Mouse (Mus musculus) kidney, adult 8-10 months (tissue): ENCODE results near the gene Mmp2.
A peak's percentile ranks its signal among the peaks of the same experiment; 100 is the strongest.

Experiments used
- DNase-seq, 2 experiments: peaks; one replicate each; pipeline ENCODE4 v3.0.0; 2022

The Mmp2 gene

GRCm38 (mm10) chr8:92827243-92828034 lies at the start of gene Mmp2:
Gene Mmp2 (plus strand): TSS chr8:92827291.
- no peak for DNase-seq

GRCm38 (mm10) chr8:92780976-92781375 lies 46.1 kb upstream of the Mmp2 start:
- DNase-seq = no peak

- no peak for DNase-seq
These were observed 43.0 kb upstream of the Mmp2 start for GRCm38 (mm10) chr8:92783906-92784610.

- DNase-seq = no peak
These were observed 36.3 kb upstream of the Mmp2 start for GRCm38 (mm10) chr8:92790835-92791234.

- peak in 1 of 2 experiments; percentile 3 for DNase-seq
These were observed 35.1 kb upstream of the Mmp2 start for GRCm38 (mm10) chr8:92791999-92792398.

GRCm38 (mm10) chr8:92793852-92794580 lies 33.1 kb upstream of the Mmp2 start:
- DNase-seq = no peak

- no peak for DNase-seq
These were observed 29.6 kb upstream of the Mmp2 start for GRCm38 (mm10) chr8:92797527-92797931.

- no peak for DNase-seq
These were observed 27.7 kb upstream of the Mmp2 start for GRCm38 (mm10) chr8:92799406-92799805.

GRCm38 (mm10) chr8:92801231-92801630 lies 25.9 kb upstream of the Mmp2 start:
- no peak for DNase-seq

- no peak for DNase-seq
These were observed 24.5 kb upstream of the Mmp2 start for GRCm38 (mm10) chr8:92802591-92802990.

GRCm38 (mm10) chr8:92812773-92813172 lies 14.3 kb upstream of the Mmp2 start:
- no peak for DNase-seq

GRCm38 (mm10) chr8:92815661-92816060 lies 11.4 kb upstream of the Mmp2 start:
- DNase-seq = no peak

GRCm38 (mm10) chr8:92817928-92818818 lies 8.9 kb upstream of the Mmp2 start:
- peak; percentile 74 to 86 for DNase-seq

GRCm38 (mm10) chr8:92821151-92821550 lies 5.9 kb upstream of the Mmp2 start:
- DNase-seq = no peak

GRCm38 (mm10) chr8:92822386-92822785 lies 4.7 kb upstream of the Mmp2 start:
- DNase-seq = no peak

GRCm38 (mm10) chr8:92825991-92826390 lies 1.1 kb upstream of the Mmp2 start:
- DNase-seq = no peak

- DNase-seq = no peak
These were observed 1.2 kb downstream of the Mmp2 start for GRCm38 (mm10) chr8:92828251-92828743.

- no peak for DNase-seq
These were observed 7.1 kb downstream of the Mmp2 start for GRCm38 (mm10) chr8:92834065-92834731.

- no peak for DNase-seq
These were observed 7.9 kb downstream of the Mmp2 start for GRCm38 (mm10) chr8:92834786-92835500.

- no peak for DNase-seq
These were observed 8.8 kb downstream of the Mmp2 start for GRCm38 (mm10) chr8:92835901-92836300.

- DNase-seq = no peak
These were observed 11.5 kb downstream of the Mmp2 start for GRCm38 (mm10) chr8:92838616-92839015.
